Mouse (Mus musculus): ENCODE measurements around the gene Mup18.
"Not testable (repeated sequence)": the region's sequence is repeated elsewhere in the genome, so short reads cannot be mapped to it uniquely, and the experiment has no call there.

Gene Mup18

GRCm38 (mm10) chr4:61674036-61674435, at the start of gene Mup18:
Mup18 (minus strand) TSS chr4:61674136.
- DNase-seq = not testable (repeated sequence)

DNA sequence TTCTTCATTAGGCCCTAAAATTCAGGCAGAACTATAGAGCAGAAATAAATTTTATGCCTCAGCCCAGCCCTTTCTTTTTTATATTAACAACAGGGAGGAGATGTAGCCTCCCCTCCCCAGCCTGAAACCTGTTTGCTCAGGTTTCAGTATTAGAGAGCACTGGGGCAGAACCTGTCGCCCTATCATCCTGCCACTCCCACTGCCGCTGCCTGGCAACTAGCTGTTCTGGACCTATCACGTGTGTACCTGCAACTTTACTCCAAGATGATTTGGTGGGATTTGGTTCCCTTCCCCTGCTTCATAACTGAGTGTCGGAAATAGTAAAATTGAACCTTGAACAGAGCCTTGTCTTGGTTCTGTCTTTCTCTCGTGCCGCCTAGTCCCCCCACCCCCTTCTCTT, 40.4 kb upstream of the Mup18 start:
- not testable (repeated sequence) for DNase-seq
